Mouse (Mus musculus): Measurements from ENCODE around the gene Spint2.

DNA sequence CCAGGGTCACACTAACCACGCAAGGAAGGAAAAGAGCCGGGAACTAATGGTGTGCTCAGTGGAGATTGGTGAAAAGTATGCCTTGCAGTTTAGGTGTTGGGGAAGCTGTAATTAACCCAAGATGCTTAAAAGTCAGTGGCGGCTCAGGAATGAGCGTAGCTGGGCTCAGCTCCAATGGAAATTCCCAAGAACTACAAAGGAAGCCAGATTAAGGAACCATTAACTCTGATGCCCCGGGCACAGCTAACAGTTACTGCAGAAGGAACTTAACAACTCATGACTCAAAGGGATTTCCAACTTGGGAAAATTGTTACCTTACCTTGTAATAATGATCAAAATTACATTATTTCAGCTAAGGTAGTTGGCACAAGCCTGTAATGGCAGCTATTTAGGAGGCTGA lies 5.0 kb downstream of the Spint2 start:
- TF ChIP-seq CTCF (IDR thresholded peaks at IDR 0.05; ENCODE audit: control insufficient read depth, insufficient read depth, low read length) (no peak), POLR2A (IDR thresholded peaks at IDR 0.05; ENCODE audit: borderline replicate concordance, control insufficient read depth, low read depth, low read length) (no peak)

Measured in bone marrow, adult 2 months (tissue).